In genomic region chr6:103809986-103810341, GRCm38 (mm10) we compare ENCODE assay signal across 9 mouse cellular contexts.
A peak's percentile ranks its signal among the peaks of the same experiment; 100 is the strongest.
DNase-seq lines count a peak whose midpoint lies in the region; ATAC-seq lines count a peak whose summit lies in the region.
"Had no signal": no experiment of that assay in that cellular context is flagged by ENCODE, and none has a peak within 500 bp of the region (broad histone marks: within the 10 kb centered on the region; RNA-seq: fewer than 3 reads in every experiment).

No protein-coding gene starts in this region.

- no peak overlapping the region for H3K9ac ChIP-seq in intestine, embryonic 15.5 days
- no peak overlapping the region for H3K9ac ChIP-seq in intestine, embryonic 16.5 days (ENCODE audit: low read depth, low read length)
- no peak overlapping the region for H3K9ac ChIP-seq in embryonic facial prominence, embryonic 11.5 days (replicated peaks; ENCODE audit: low read length)
- H3K9ac ChIP-seq in forebrain, embryonic 14.5 days (ENCODE audit: low read length), result peak overlapping the region; percentile 48

- no peaks in the 10 kb centered on the region for H3K9me3 ChIP-seq in intestine, embryonic 15.5 days
- H3K9me3 ChIP-seq in intestine, embryonic 16.5 days (ENCODE audit: control insufficient read depth, low read length), result no peaks in the 10 kb centered on the region
- no peaks in the 10 kb centered on the region for H3K9me3 ChIP-seq in embryonic facial prominence, embryonic 11.5 days (replicated peaks; ENCODE audit: control insufficient read depth, low read length)
- no peaks in the 10 kb centered on the region for H3K9me3 ChIP-seq in forebrain, embryonic 14.5 days (replicated peaks; ENCODE audit: control insufficient read depth, low read length)

- no peak for DNase-seq in embryonic facial prominence, embryonic 11.5 days (ENCODE audit: low spot score)
- DNase-seq in forebrain, embryonic 14.5 days (ENCODE audit: low spot score), result no peak
- peak; percentile 17 for DNase-seq in mesoderm, embryonic 11.5 days (ENCODE audit: low read depth, low spot score)
- DNase-seq in adrenal gland, postnatal 10 days, result no peak
- DNase-seq in left cerebral cortex, postnatal 25 days (ENCODE audit: low spot score in 2 of 2), result no peak
- no peak for DNase-seq in gastrocnemius, postnatal 25 days
- DNase-seq: adrenal gland, postnatal 36 days had no signal

- no peak overlapping the region for H3K4me3 ChIP-seq in intestine, embryonic 15.5 days (replicated peaks)
- H3K4me3 ChIP-seq in intestine, embryonic 16.5 days (ENCODE audit: low read length), result no peak overlapping the region
- H3K4me3 ChIP-seq in embryonic facial prominence, embryonic 11.5 days (ENCODE audit: low read depth, low read length), result no peak overlapping the region
- H3K4me3 ChIP-seq in forebrain, embryonic 14.5 days (ENCODE audit: low read depth, low read length), result peak overlapping the region; percentile 25

- H3K27ac ChIP-seq in intestine, embryonic 15.5 days, result no peak overlapping the region
- no peak overlapping the region for H3K27ac ChIP-seq in intestine, embryonic 16.5 days (ENCODE audit: low read length)
- no peak overlapping the region for H3K27ac ChIP-seq in embryonic facial prominence, embryonic 11.5 days (replicated peaks; ENCODE audit: low read depth, low read length)
- H3K27ac ChIP-seq in forebrain, embryonic 14.5 days (ENCODE audit: low read depth, low read length), result peak overlapping the region; percentile 72

- WGBS in intestine, embryonic 15.5 days, result 15% methylated on average over 7 of the region's 7 CpGs
- WGBS in intestine, embryonic 16.5 days, result 12% methylated on average over 7 of the region's 7 CpGs
- 14% methylated on average over 7 of the region's 7 CpGs for WGBS in embryonic facial prominence, embryonic 11.5 days
- WGBS in forebrain, embryonic 14.5 days, result 1% methylated on average over 7 of the region's 7 CpGs

- intact Hi-C loops in left cerebral cortex, postnatal 25 days (cut with DNase I), result no loop called here

- no peak for ATAC-seq in intestine, embryonic 15.5 days
- no peak for ATAC-seq in intestine, embryonic 16.5 days
- no peak for ATAC-seq in embryonic facial prominence, embryonic 11.5 days (replicated peaks; ENCODE audit: insufficient number of reproducible peaks, low FRiP score, low TSS enrichment, low read depth)
- ATAC-seq in forebrain, embryonic 14.5 days, result peak; percentile 57

- H3K27me3 ChIP-seq in intestine, embryonic 15.5 days (replicated peaks), result no peaks in the 10 kb centered on the region
- no peaks in the 10 kb centered on the region for H3K27me3 ChIP-seq in intestine, embryonic 16.5 days (replicated peaks; ENCODE audit: control insufficient read depth, insufficient read depth, low read length)
- no peaks in the 10 kb centered on the region; the same call in 1 of the 2 replicates for H3K27me3 ChIP-seq in embryonic facial prominence, embryonic 11.5 days (ENCODE audit: control insufficient read depth, insufficient read depth, low read length)
- H3K27me3 ChIP-seq in forebrain, embryonic 14.5 days (replicated peaks; ENCODE audit: control insufficient read depth, insufficient read depth, low read length), result no peaks in the 10 kb centered on the region

- no peaks in the 10 kb centered on the region for H3K36me3 ChIP-seq in intestine, embryonic 15.5 days
- H3K36me3 ChIP-seq in intestine, embryonic 16.5 days (ENCODE audit: control insufficient read depth, insufficient read depth, low read length), result no peaks in the 10 kb centered on the region
- no peaks in the 10 kb centered on the region for H3K36me3 ChIP-seq in embryonic facial prominence, embryonic 11.5 days (replicated peaks; ENCODE audit: control insufficient read depth, insufficient read depth, low read depth, low read length)
- no peaks in the 10 kb centered on the region for H3K36me3 ChIP-seq in forebrain, embryonic 14.5 days (ENCODE audit: control insufficient read depth, insufficient read depth, low read length)

- 0 out of 2 replicates have a peak, but pooled peaks cover 3% of the 10 kb centered on the region for H3K4me1 ChIP-seq in intestine, embryonic 15.5 days (replicated peaks)
- 0 out of 2 replicates have a peak, but pooled peaks cover 3% of the 10 kb centered on the region for H3K4me1 ChIP-seq in intestine, embryonic 16.5 days (ENCODE audit: control insufficient read depth, insufficient read depth, low read length)
- H3K4me1 ChIP-seq in embryonic facial prominence, embryonic 11.5 days (ENCODE audit: control insufficient read depth, insufficient read depth, low read length), result no peaks in the 10 kb centered on the region; the same call in 1 of the 2 replicates
- peaks cover 18% of the 10 kb centered on the region for H3K4me1 ChIP-seq in forebrain, embryonic 14.5 days (ENCODE audit: control insufficient read depth, insufficient read depth, low read length)

- H3K4me2 ChIP-seq in intestine, embryonic 15.5 days (replicated peaks), result peak overlapping the region; percentile 24
- no peak overlapping the region for H3K4me2 ChIP-seq in intestine, embryonic 16.5 days (ENCODE audit: low read depth, low read length)
- H3K4me2 ChIP-seq in embryonic facial prominence, embryonic 11.5 days (ENCODE audit: low read depth, low read length), result peak overlapping the region; percentile 10; the same call in 1 of the 2 replicates
- peak overlapping the region; percentile 58 for H3K4me2 ChIP-seq in forebrain, embryonic 14.5 days (ENCODE audit: low read length)
